Mouse (Mus musculus) heart, postnatal 14 days (tissue): Measurements from ENCODE around the gene Ccn6. TPM values are rescaled to one million over a fixed set of nuclear protein-coding genes. Genes with fewer than 3 reads are reported as not detected.

Experiments
- total RNA-seq, 2 experiments: library from RNA; stranded (reverse); gene quantifications; 2 replicates each; pipeline ENCODE4 v1.2.3; 2021

Ccn6 gene
- total RNA-seq, 2 experiments from 2014 or later, result 0.19 TPM; not detected in 1

Other genes starting within 250 kb of the Ccn6 start
- 100 to 1,000 TPM; 123 to 133 TPM for gene Lama4, start 198.3 kb downstream of the Ccn6 start, total RNA-seq
- gene Fam229b, start 29.9 kb downstream of the Ccn6 start, total RNA-seq, result 1 to 10 TPM; 3.5 to 5.9 TPM
- 1 to 10 TPM; 1.6 to 3.4 TPM for gene Tube1, start 29.8 kb downstream of the Ccn6 start, total RNA-seq
- 10 to 100 TPM; 37.7 to 41.7 TPM for gene Fyn, start 205.1 kb upstream of the Ccn6 start, total RNA-seq